8 mouse cellular contexts compared by ENCODE assay signal in genomic region chr7:142658681-142659180, GRCm38 (mm10). TPM values are rescaled to one million over a fixed set of nuclear protein-coding genes. Genes with fewer than 3 reads are reported as not detected.
DNase-seq lines count a peak whose midpoint lies in the region; ATAC-seq lines count a peak whose summit lies in the region.

No protein-coding gene starts in this region.

- H3K36me3 ChIP-seq in embryonic facial prominence, embryonic 12.5 days = peaks cover 14% of the 10 kb centered on the region; the same call in 1 of the 2 replicates
- no peaks in the 10 kb centered on the region for H3K36me3 ChIP-seq in hindbrain, embryonic 14.5 days (replicated peaks; ENCODE audit: control insufficient read depth, insufficient read depth)
- no peaks in the 10 kb centered on the region for H3K36me3 ChIP-seq in midbrain, embryonic 15.5 days (replicated peaks)

- H3K27me3 ChIP-seq in embryonic facial prominence, embryonic 12.5 days = peaks cover 83% of the 10 kb centered on the region
- H3K27me3 ChIP-seq in hindbrain, embryonic 14.5 days (ENCODE audit: control insufficient read depth, insufficient read depth, low read length) = peaks cover 98% of the 10 kb centered on the region
- H3K27me3 ChIP-seq in midbrain, embryonic 15.5 days (replicated peaks) = peaks cover 98% of the 10 kb centered on the region

- WGBS in embryonic facial prominence, embryonic 12.5 days = 1% methylated on average over 37 of the region's 40 CpGs
- 1% methylated on average over 39 of the region's 40 CpGs for WGBS in hindbrain, embryonic 14.5 days
- WGBS in midbrain, embryonic 15.5 days = under 1% methylated on average over 38 of the region's 40 CpGs

- peaks cover 13% of the 10 kb centered on the region for H3K4me1 ChIP-seq in embryonic facial prominence, embryonic 12.5 days
- H3K4me1 ChIP-seq in hindbrain, embryonic 14.5 days (replicated peaks; ENCODE audit: control insufficient read depth, insufficient read depth, low read length) = peaks cover 5% of the 10 kb centered on the region; the same call in 1 of the 2 replicates
- H3K4me1 ChIP-seq in midbrain, embryonic 15.5 days = peaks cover 33% of the 10 kb centered on the region

- DNase-seq in kidney, postnatal 10 days = peak; percentile 29
- no peak for DNase-seq in kidney, postnatal 36 days
- no peak for DNase-seq in hindbrain, embryonic 14.5 days (ENCODE audit: low spot score)
- DNase-seq in right cerebral cortex, adult 2 months (ENCODE audit: low spot score in 2 of 2) = no peak
- DNase-seq in cerebellum, postnatal 4 days (ENCODE audit: low spot score in 2 of 2) = no peak

- peak overlapping the region; percentile 91 for H3K9ac ChIP-seq in embryonic facial prominence, embryonic 12.5 days
- peak overlapping the region; percentile 29; the same call in 1 of the 2 replicates for H3K9ac ChIP-seq in hindbrain, embryonic 14.5 days
- H3K9ac ChIP-seq in midbrain, embryonic 15.5 days = no peak overlapping the region

- peak overlapping the region; percentile 95 for H3K27ac ChIP-seq in embryonic facial prominence, embryonic 12.5 days
- no peak overlapping the region for H3K27ac ChIP-seq in hindbrain, embryonic 14.5 days
- no peak overlapping the region for H3K27ac ChIP-seq in midbrain, embryonic 15.5 days

- no peak for ATAC-seq in embryonic facial prominence, embryonic 12.5 days (ENCODE audit: insufficient number of reproducible peaks, insufficient read depth, low FRiP score, low TSS enrichment)
- ATAC-seq in hindbrain, embryonic 14.5 days (ENCODE audit: low FRiP score) = no peak
- ATAC-seq in midbrain, embryonic 15.5 days (replicated peaks) = 0 out of 2 replicates have a peak, but pooled peaks have one; percentile 19
- no peak for ATAC-seq in inflammation-experienced regulatory T-cells, adult 6 months

- peak overlapping the region; percentile 56 for H3K4me2 ChIP-seq in embryonic facial prominence, embryonic 12.5 days (replicated peaks)
- H3K4me2 ChIP-seq in hindbrain, embryonic 14.5 days (replicated peaks) = peak overlapping the region; percentile 43
- H3K4me2 ChIP-seq in midbrain, embryonic 15.5 days = peak overlapping the region; percentile 43

- no peaks in the 10 kb centered on the region for H3K9me3 ChIP-seq in embryonic facial prominence, embryonic 12.5 days
- H3K9me3 ChIP-seq in hindbrain, embryonic 14.5 days (ENCODE audit: control insufficient read depth, low read length) = no peaks in the 10 kb centered on the region
- H3K9me3 ChIP-seq in midbrain, embryonic 15.5 days = no peaks in the 10 kb centered on the region

- peak overlapping the region; percentile 62 for H3K4me3 ChIP-seq in embryonic facial prominence, embryonic 12.5 days
- peak overlapping the region; percentile 23 for H3K4me3 ChIP-seq in hindbrain, embryonic 14.5 days (replicated peaks; ENCODE audit: low read length)
- H3K4me3 ChIP-seq in midbrain, embryonic 15.5 days = peak overlapping the region; percentile 26

RNA-seq across cellular contexts. Expression of gene Igf2, which starts 7.9 kb away (rescaled TPM):
- polyA plus RNA-seq in embryonic facial prominence, embryonic 12.5 days (2016; fragmentation: Nextera tagmentation; extraction: Ambion mirVana) = 701 and 722 TPM in 2 replicates
- polyA plus RNA-seq in hindbrain, embryonic 14.5 days (2014; fragmentation: Nextera tagmentation; extraction: Ambion mirVana) = 141 and 194 TPM in 2 replicates
- 128 and 159 TPM in 2 replicates for polyA plus RNA-seq in midbrain, embryonic 15.5 days (2015; fragmentation: Nextera tagmentation; extraction: Ambion mirVana)
- under 1 TPM in 2 of 3 experiments, not detected in 1; 0.19 to 0.26 TPM for polyA plus RNA-seq in inflammation-experienced regulatory T-cells, adult 6 months (2017; shearing (Covaris generic))

RNA-seq across cellular contexts. Expression of gene Gm49394, which starts 11.0 kb away (rescaled TPM):
- polyA plus RNA-seq in embryonic facial prominence, embryonic 12.5 days (2016; fragmentation: Nextera tagmentation; extraction: Ambion mirVana) = 0.04 TPM in 1 of 2 replicates, not detected in the other
- polyA plus RNA-seq in hindbrain, embryonic 14.5 days (2014; fragmentation: Nextera tagmentation; extraction: Ambion mirVana) = not detected in 2 replicates
- polyA plus RNA-seq in midbrain, embryonic 15.5 days (2015; fragmentation: Nextera tagmentation; extraction: Ambion mirVana) = not detected in 2 replicates
- polyA plus RNA-seq in inflammation-experienced regulatory T-cells, adult 6 months (2017; shearing (Covaris generic)) = not detected

Comparison
In these comparisons a context has a peak if more than half of its experiments do, and no peak if none do; other contexts are left out.
1. RNA of gene Igf2, which starts 7.9 kb away (polyA plus RNA-seq): 701 to 722 TPM in embryonic facial prominence, embryonic 12.5 days, 141 to 194 TPM in hindbrain, embryonic 14.5 days and 128 to 159 TPM in midbrain, embryonic 15.5 days; 0.19 to 0.26 TPM in inflammation-experienced regulatory T-cells, adult 6 months; every median in the first group is over 100 times any median in the second.
2. Peak in every context shown above with its lines, with median percentiles within 50 percentile points of each other: H3K4me2 ChIP-seq and H3K4me3 ChIP-seq.